Mouse (Mus musculus) heart, postnatal 14 days (tissue): ENCODE data around the gene Zfp248. TPM values are rescaled to one million over a fixed set of nuclear protein-coding genes. Genes with fewer than 3 reads are reported as not detected.

Experiments
- DNase-seq, 2 experiments: peaks; one replicate each; pipeline ENCODE4 v3.0.0; 2021 to 2022
- intact Hi-C: fragments of 180-260 bp; cut with DNase I; formaldehyde crosslinking; loops from one replicate; pipeline ENCODE4 v1.15.1; 2025
- long read RNA-seq, 2 experiments: library from polyadenylated mRNA; stranded (forward); transcript quantifications; one replicate each; pipeline ENCODE4 v2.0.0; 2021
- total RNA-seq, 2 experiments: library from RNA; stranded (reverse); gene quantifications; 2 replicates each; pipeline ENCODE4 v1.2.3; 2021

Gene Zfp248
- 1 to 10 TPM; 1.6 to 2.2 TPM for total RNA-seq
- long read RNA-seq, experiment 1, partial matches to known transcripts, result 1 of 1 reads
- long read RNA-seq, experiment 1, other reads (novel, unspliced or antisense), result 0 of 1 reads
- long read RNA-seq, experiment 2, partial matches to known transcripts, result 0 of 1 reads
- long read RNA-seq, experiment 2, other reads (novel, unspliced or antisense), result 1 of 1 reads

DNA sequence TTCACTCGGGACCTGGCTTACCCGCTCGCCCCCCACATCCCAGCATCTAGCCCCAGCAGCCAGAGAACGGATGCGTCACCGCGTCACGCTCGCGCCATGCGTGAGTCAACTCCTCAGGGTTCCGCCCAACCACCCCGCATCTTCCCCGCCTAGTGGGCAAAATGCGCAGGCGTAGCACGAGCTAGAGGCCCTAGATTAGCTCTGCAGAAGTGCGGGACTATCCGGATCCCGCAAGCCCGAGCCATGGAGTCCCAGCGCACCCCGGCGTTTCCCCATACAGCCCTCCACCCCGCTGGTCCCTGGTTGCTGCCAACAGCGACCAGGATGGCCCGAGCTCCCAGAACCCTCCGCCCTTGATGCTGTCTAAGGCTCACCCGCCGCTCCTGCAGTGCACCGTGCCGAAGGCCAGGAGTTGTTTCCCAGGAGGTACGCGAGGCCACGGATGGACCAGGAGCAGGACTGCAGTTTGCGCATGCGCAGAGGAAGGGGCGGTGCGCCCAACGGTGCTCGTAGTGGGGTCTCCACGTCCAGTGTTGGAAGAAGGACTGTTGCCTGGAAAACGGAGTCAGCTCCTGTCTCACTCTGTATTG lies at the start of gene Zfp248:
TSS of gene Zfp248 (minus strand) at position 487 of the 590 bp plus-strand sequence.
- DNase-seq, result peak; percentile 87 to 88
- intact Hi-C loops, result no loop called here

DNA sequence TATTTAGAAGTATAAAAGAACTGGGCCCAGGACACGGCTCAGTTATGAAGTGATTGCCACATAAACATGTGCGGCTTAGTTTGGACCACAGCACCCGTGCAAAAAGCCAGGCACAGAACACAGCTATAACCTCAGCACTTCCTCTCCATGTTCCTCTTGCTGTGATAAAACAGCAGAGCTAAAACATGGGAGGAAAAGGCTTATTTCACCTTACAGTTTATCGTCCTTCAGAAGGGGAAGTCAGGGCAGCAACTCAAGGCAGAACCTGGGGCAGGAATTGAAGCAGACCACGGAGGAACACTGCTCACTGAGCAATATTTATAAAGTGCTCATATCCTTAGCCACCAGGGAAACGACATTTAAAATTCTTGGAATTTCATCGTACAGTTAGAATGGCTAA lies 43.7 kb upstream of the Zfp248 start:
- intact Hi-C loops, result no loop called here
- DNase-seq, result no peak

DNA sequence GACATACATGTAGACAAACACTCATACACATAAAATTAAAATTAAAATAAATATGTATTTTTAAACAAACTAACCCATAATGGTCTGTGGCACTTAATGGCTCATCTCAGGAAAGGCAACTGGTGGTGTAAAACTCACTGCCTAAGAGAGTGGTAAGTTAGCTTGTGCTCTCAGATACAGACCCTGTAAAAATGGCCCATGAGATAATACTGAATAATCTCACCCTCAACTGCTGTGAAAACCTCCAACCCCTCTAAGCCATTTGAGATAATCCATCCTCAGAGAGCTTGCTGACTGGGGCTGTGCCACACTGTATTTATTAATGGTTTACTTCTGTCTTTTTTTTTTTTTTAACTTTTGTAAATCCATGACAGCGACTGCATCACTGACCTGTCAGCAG lies 26.8 kb upstream of the Zfp248 start:
- DNase-seq, result no peak
- intact Hi-C loops, result no loop called here

DNA sequence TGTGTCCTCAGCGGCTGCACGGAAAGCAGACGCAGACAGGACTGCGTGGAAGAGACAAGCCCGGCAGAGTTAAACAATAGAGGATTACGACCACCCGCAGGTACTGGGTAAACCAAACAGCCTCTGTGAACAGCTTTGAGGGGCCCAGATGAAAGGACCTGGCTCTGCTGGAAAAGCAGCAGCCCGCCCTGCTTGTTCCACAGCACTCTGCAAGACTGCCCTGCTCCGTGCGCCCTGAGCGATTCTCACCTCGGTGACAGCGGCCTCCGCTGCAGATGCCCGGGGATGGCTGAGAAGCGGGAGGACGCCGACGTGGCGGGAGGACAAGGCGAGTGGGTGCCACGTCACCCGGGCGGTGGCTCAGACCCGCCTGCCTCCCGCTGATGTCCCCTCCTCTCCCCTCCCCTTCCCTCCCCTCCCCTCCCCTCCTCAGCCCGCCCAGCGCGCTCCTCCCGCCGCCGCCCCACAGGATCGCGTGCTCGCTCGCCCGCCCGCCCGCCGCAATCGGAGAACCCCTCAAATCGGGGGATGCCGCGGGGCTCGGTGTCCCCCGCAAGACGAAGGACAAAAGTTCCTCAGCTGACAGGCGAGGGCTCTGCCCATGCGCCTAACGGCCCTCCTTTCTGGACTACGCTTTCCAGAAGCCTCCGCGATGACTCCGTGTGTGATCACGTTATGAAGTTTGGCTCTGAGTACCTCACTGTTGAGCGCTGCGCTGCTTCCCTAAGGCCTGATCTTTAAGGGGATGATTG lies 23.8 kb upstream of the Zfp248 start, which contains the start of gene Zfp9:
TSS of gene Zfp9 (minus strand) at position 364 of the 752 bp plus-strand sequence.
- intact Hi-C loops, result no loop called here
- DNase-seq, result peak; percentile 86

DNA sequence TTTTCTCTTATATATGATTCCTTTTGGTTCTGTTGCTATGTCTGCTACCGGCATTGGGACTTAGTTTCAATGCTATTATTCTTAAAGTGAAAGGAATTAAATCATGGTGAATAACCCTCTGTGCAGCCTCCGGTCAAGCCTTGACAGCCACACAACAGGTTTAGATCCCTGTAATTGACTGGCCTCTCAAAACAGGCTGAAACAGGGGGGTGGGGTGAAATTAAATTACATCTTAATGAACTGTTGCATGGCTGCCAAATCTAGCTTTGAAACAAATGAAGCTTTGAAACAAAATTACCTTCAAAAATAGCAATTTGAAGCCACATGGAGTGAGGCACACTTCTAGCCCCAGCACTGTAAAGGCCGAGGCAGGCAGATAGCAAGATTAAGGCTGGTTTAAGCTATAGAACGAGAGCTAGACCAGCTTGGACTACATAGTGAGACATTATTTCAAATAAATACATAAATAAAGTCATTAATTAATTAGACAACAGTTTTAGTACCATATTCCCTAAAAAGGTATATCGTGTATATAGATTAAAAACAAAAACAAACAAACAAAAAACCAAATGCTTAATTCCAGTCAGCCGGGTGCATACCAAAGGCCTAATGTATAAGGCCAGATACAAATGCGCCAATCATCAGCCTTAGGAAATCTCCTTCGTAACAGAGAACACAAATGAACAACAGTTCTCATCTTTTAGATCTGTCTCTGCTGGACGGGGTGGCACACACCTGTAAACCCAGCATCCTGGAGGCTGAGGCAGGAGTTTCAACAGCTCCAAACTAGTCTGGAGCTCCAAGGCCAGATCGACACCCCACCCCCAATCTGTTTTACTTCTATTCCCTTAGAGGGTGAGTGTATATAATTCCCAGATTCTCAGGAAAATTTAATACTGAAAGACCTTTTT lies 22.8 kb upstream of the Zfp248 start:
- DNase-seq, result no peak
- intact Hi-C loops, result no loop called here

DNA sequence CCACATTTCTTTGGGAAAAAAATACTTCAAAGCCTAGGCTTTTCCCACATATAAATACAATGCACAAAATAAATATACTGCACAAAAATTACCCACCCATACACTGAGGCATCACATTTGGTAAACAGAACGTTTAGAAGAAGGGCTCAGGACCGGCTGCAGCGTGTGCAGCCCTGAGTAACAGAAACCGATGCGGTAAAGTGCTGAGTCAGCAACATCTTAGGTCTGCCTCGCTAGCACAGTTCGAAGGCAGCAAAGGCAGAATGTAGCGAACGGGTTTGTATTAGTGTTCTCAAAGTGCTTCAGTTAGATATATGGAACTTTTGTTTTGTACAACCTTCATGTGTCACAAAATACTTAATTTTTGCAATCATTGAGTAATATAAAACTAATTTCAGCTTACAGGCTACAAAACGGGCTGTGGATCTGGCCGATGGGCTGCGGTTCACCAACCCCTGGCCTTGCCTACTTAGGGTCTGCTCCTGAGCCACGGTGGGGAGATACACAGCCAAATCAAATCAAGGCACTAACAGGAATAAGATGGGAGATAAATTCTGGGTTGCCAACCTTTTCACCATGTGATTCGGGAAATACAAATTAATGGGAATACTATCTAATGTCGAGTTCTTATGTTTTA lies 6.9 kb upstream of the Zfp248 start:
- intact Hi-C loops, result no loop called here
- DNase-seq, result no peak

DNA sequence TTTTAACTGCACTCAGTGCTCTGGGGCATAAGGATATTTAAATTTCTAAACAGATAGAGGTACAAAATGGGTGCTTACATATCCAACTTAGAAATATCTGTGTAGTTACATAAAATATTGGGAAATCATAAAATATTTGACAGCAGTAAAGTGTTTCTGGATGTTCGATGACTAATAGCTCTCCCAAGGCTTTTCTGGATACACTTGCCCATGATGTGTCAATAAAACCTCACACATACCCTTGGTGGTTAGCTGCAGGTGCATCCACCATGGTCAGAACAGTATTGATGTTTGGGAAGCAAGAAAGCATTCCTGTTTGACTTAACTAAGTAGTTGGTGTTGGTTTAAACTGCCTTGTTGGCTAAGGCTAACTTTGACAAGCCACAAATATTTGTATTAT lies 2.4 kb upstream of the Zfp248 start:
- intact Hi-C loops, result no loop called here
- DNase-seq, result no peak

DNA sequence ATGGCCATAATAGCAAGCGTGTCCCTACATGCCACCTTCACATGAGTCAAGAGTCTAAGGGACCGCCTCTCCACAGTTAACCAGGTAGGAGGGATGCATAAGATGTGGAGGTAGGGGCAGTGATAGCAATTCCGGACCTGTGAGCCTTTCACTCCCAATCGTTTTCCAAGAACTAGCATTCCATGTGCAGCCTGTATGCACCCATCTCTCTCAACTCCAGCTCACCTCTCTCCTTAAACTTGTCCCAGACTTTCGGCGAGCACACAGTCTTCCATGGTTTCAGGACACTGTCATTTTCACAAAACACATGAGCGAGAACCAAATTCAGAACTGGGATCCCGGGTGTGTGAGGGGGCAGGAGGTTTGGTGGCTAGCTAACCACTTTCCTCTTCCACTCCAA lies 876 bp downstream of the Zfp248 start:
- DNase-seq, result peak in 1 of 2 experiments; percentile 8
- intact Hi-C loops, result no loop called here

DNA sequence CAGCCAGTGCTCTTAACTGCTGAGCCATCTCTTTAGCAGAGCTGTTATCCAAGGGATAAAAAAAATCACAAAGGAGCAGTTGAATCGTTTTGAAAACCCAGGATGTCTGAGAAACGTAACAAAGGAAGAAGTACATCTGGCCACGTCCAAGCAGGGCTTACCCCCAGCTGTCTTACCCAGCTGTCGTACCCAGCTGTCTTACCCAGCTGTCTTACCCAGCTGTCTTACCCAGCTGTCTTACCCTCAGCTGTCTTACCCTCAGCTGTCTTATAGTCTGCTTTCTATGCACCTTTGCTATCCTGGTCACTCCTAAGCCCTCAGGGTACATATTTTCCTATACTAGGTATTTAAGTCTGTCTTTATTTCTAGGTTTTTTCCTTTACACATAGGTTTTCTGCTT lies 23.8 kb downstream of the Zfp248 start:
- no peak for DNase-seq
- intact Hi-C loops, result no loop called here

DNA sequence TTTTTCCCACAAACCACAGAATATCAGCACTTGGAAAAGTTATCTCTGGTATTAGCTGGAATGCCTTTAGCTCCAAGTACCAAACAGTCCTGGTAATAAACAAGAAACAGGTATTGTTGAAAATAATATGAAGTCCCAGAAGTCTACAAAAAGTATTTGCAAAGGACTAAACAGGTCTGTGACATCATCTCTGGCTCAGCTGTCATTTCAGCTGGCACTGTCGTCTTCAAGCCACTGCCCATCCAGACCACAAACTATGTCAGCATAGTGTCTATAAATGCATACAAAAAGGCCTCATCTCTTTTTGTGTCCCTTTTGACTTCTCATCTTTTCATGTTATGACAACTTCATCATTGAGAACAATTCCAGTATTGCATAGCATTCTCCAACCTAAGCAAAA lies 28.7 kb downstream of the Zfp248 start:
- DNase-seq, result no peak
- intact Hi-C loops, result no loop called here

DNA sequence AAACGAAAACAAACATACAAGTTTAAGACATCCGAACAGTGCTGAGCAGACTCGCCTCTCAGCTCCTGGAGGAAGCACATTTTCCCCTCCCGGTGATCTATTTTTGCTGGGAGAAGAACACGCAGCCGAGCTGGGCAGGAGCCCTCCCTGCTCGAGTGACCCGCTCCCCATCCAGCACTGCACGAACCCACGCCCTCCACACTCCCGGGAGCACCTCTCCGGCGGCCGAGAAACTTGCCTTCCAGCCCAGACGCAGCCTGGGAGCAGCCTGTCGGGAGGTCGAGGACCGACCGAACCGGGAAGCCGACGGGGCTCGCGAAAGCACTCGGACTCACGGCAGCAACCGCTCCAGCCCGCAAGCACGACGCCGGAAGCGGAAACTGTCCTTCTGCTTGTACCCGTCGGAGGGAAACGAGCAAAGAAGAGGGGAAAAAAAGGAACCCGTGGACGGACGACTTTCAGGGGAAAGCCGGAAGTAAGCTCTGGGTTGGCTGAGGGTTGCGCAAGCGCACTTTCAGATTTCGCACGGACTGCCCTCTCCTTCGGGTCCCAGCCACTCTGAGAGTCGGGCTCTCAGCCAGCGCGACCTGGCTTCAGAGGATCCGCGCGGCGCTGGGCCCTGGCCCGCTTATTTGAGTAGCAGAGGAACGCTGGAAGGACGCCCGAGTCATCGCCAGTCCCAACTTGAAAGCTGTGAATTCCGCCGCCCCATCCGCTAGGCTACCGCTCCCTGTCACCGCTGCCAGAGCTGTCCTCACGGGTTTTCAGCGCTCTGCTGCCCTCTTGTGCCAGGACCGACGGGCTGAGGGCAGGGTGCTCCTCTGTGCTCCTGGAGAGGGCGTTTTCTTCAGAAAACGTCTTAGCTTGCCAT lies 36.0 kb downstream of the Zfp248 start, which contains the start of gene Bms1:
TSS of gene Bms1 (minus strand) at position 425 of the 871 bp plus-strand sequence.
- peak; percentile 95 for DNase-seq
- intact Hi-C loops, result no loop called here

DNA sequence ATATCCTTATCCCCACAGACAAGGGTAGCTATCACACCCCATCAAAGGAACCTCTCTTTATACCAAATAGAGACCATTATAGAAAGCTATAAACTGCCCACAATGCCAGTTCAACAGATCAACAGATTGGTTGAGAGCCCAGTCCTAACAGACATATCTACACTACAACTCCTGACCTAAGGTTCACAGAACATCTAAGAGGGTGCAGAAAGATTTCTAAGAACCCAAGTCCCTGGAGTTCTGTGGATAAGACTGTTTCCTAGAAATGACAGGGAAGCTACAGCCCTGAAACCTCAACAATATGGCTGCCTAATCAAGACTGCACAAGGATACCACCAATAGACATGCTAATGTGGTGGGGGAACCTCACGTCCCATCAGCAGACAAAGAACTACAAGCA lies 44.9 kb downstream of the Zfp248 start:
- no peak for DNase-seq
- intact Hi-C loops, result no loop called here

DNA sequence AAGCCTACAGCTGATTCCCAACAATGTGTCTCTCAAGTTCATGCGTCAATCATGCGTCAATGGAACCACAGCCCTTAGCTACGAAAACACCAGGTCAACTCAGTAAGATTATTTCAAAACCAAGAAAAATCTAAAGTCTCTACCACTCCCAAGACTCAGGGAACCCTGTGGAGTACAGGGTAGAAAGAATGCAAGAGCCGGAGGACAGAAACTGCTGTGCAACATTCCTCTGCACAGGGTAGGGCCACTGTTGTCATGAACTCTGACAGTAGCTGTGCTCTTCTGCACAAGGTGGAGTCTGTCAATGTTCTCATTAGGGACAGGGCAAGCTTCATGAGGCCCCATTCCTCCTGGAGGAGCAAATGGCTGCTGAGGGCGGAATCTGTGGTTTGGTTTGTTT lies 46.8 kb downstream of the Zfp248 start:
- intact Hi-C loops, result no loop called here
- DNase-seq, result no peak

DNA sequence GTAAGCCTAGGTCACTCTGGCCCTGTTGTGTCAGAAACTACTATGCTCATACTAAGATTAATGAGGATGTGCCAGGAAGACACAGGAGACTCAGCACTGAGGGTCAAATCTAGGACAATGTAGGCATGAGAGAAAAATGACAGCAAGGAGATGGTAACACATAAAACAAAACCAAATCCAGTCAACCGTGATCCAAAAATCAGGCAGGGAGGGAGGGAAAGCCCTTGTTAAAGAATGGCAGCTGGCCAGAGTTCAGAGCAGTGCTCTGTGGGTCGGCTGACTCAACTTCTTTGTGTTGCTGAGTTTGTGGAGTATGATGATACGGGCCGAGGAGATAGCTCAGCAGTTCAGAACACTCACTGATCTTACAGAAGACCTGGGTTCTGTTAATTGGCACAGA lies 48.9 kb downstream of the Zfp248 start:
- no peak for DNase-seq
- intact Hi-C loops, result no loop called here

DNA sequence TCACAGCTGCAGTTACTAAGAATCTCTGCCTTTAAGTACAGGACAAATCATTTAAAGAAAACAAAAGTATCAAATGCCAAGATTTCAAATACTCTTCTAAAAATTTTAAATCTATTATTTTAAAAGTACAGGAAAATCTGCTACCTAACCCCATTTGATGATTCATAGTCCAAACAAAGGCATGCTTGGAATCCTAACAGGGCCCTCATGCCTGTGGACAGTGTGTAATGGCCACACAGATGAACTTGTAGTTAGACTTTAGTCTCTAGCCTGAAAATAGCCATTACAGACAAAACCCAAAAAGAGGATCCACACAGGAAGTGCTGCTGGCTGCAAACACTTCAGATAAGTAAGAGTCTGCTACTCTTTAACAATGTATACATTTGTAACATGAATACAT lies 64.6 kb downstream of the Zfp248 start:
- intact Hi-C loops, result no loop called here
- no peak for DNase-seq

DNA sequence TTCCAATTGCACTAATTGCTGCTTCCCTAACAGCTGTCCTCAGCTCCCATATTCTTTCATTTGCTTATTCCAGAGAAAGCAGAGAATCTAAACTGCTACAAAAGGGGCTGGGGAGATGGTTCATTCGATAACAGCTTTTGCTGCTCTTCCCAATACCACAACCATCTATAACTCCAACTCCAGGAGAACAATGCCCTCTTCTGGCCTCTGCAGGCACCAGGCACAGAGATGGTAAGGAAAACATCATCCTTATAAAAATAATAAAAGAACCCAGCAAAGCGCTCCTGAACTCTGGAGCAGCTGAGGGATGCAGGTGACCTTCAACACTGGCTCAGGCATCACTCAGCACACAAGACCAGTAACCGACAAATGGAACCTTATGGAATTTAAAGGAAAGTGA lies 69.4 kb downstream of the Zfp248 start:
- intact Hi-C loops, result no loop called here

DNA sequence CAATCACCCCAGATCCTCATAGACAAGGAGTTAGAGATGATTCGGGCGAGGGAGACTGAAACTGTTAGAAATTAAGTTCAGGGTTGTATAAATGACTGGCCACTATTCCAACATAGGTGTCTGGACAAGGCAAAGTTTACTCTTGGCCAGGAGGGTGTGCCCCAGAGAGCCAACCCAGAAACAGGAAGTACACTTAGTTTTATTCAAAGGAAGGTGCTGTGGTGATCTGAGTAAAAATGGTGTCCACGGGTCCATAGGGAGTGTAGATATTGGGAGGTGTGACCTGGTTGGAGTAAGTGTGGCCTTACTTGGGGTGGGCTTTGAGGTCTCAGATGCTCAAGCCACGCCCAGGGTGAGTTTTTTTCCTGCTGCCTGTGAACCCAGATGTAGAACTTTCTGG lies 74.1 kb downstream of the Zfp248 start:
- intact Hi-C loops, result loop anchor here (5.0 kb wide), 1 partner anchor 314 kb away; no protein-coding TSS in a partner anchor
- DNase-seq, result no peak

More for the DNA sequence above, 69.4 kb downstream of the Zfp248 start:
- no peak for DNase-seq

DNA sequence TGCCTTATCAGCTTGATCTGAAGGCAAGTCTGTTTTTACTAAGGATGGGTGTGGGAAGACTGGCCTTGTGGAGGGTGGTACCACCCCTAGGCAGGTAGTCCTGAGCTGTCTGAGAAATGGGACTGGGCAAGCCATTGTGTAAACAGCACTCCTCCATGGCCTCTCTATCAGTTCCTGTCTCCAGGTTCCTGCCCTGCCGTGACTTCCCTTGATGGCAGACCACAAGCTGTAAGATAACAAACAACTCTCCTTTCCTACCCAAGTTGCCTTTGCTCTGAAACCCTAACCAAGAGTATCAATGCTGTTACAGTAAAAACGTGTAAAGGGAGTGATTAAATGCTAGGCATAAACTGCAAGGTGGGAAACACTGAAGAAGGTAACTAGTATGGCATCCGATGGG lies 74.7 kb downstream of the Zfp248 start:
- no peak for DNase-seq
- intact Hi-C loops, result loop anchor here (5.0 kb wide), 1 partner anchor 313 kb away; no protein-coding TSS in a partner anchor
